Mouse (Mus musculus): ENCODE measurements around the gene Nudt16l1.

Gene Nudt16l1

GRCm38 (mm10) chr16:4938461-4938860, at the start of gene Nudt16l1:
Nudt16l1 (plus strand) TSS chr16:4938761.
- DNase-seq (ENCODE audit: low spot score): no peak

GRCm38 (mm10) chr16:4890201-4890709, 48.3 kb upstream of the Nudt16l1 start:
- DNase-seq (ENCODE audit: low spot score): no peak

GRCm38 (mm10) chr16:4892171-4892570, 46.4 kb upstream of the Nudt16l1 start:
- DNase-seq (ENCODE audit: low spot score): no peak

- no peak for DNase-seq (ENCODE audit: low spot score)
These were observed 44.2 kb upstream of the Nudt16l1 start for GRCm38 (mm10) chr16:4894201-4894908.

GRCm38 (mm10) chr16:4896249-4897027, 42.1 kb upstream of the Nudt16l1 start:
- DNase-seq (ENCODE audit: low spot score): no peak

- no peak for DNase-seq (ENCODE audit: low spot score)
These were observed 41.3 kb upstream of the Nudt16l1 start for GRCm38 (mm10) chr16:4897146-4897730.

GRCm38 (mm10) chr16:4898881-4899280, 39.7 kb upstream of the Nudt16l1 start:
- no peak for DNase-seq (ENCODE audit: low spot score)

- no peak for DNase-seq (ENCODE audit: low spot score)
These were observed 38.9 kb upstream of the Nudt16l1 start for GRCm38 (mm10) chr16:4899711-4900110.

- no peak for DNase-seq (ENCODE audit: low spot score)
These were observed 37.4 kb upstream of the Nudt16l1 start for GRCm38 (mm10) chr16:4901167-4901566.

- DNase-seq (ENCODE audit: low spot score): no peak
These were observed 36.2 kb upstream of the Nudt16l1 start for GRCm38 (mm10) chr16:4902390-4902789.

GRCm38 (mm10) chr16:4903491-4904102, 35.0 kb upstream of the Nudt16l1 start:
- DNase-seq (ENCODE audit: low spot score): no peak

- DNase-seq (ENCODE audit: low spot score): no peak
These were observed 33.7 kb upstream of the Nudt16l1 start for GRCm38 (mm10) chr16:4904878-4905277.

GRCm38 (mm10) chr16:4905591-4905990, 33.0 kb upstream of the Nudt16l1 start:
- DNase-seq (ENCODE audit: low spot score): no peak

- no peak for DNase-seq (ENCODE audit: low spot score)
These were observed 32.0 kb upstream of the Nudt16l1 start for GRCm38 (mm10) chr16:4906559-4906958.

GRCm38 (mm10) chr16:4907386-4907785, 31.2 kb upstream of the Nudt16l1 start:
- DNase-seq (ENCODE audit: low spot score): no peak

- no peak for DNase-seq (ENCODE audit: low spot score)
These were observed 30.6 kb upstream of the Nudt16l1 start for GRCm38 (mm10) chr16:4907972-4908371.

- no peak for DNase-seq (ENCODE audit: low spot score)
These were observed 28.8 kb upstream of the Nudt16l1 start for GRCm38 (mm10) chr16:4909745-4910144.

GRCm38 (mm10) chr16:4910758-4911157, 27.8 kb upstream of the Nudt16l1 start:
- no peak for DNase-seq (ENCODE audit: low spot score)

- DNase-seq (ENCODE audit: low spot score): no peak
These were observed 26.4 kb upstream of the Nudt16l1 start for GRCm38 (mm10) chr16:4912074-4912648.

- DNase-seq (ENCODE audit: low spot score): no peak
These were observed 25.4 kb upstream of the Nudt16l1 start for GRCm38 (mm10) chr16:4912907-4913782.
